Mouse (Mus musculus): ENCODE results near the gene Arl6ip4. TPM values are rescaled to one million over a fixed set of nuclear protein-coding genes. Genes with fewer than 3 reads are reported as not detected.

The Arl6ip4 gene
- total RNA-seq, 2 experiments from 2014 or later, result 21.8 to 22.6 TPM

GRCm38 (mm10) chr5:124093120-124093794 lies 22.6 kb upstream of the Arl6ip4 start:
- no peak for ATAC-seq (replicated peaks; ENCODE audit: low FRiP score, poor library complexity, severe bottlenecking)

GRCm38 (mm10) chr5:124093852-124094604 lies 21.9 kb upstream of the Arl6ip4 start:
- ATAC-seq (replicated peaks; ENCODE audit: low FRiP score, poor library complexity, severe bottlenecking), result no peak

GRCm38 (mm10) chr5:124095077-124095581 lies 20.8 kb upstream of the Arl6ip4 start:
- peak; percentile 55 for ATAC-seq (replicated peaks; ENCODE audit: low FRiP score, poor library complexity, severe bottlenecking)

- ATAC-seq (replicated peaks; ENCODE audit: low FRiP score, poor library complexity, severe bottlenecking), result peak; percentile 62
Observed at GRCm38 (mm10) chr5:124095596-124096232, 20.2 kb upstream of the Arl6ip4 start, which contains the start of gene Abcb9. Abcb9 (minus strand) TSS chr5:124095798.

GRCm38 (mm10) chr5:124098923-124099322 lies 17.0 kb upstream of the Arl6ip4 start:
- no peak for ATAC-seq (replicated peaks; ENCODE audit: low FRiP score, poor library complexity, severe bottlenecking)

- ATAC-seq (replicated peaks; ENCODE audit: low FRiP score, poor library complexity, severe bottlenecking), result no peak
Observed at GRCm38 (mm10) chr5:124100128-124101044, 15.5 kb upstream of the Arl6ip4 start.

- ATAC-seq (replicated peaks; ENCODE audit: low FRiP score, poor library complexity, severe bottlenecking), result no peak
Observed at GRCm38 (mm10) chr5:124102326-124102725, 13.6 kb upstream of the Arl6ip4 start.

- no peak for ATAC-seq (replicated peaks; ENCODE audit: low FRiP score, poor library complexity, severe bottlenecking)
Observed at GRCm38 (mm10) chr5:124103020-124103419, 12.9 kb upstream of the Arl6ip4 start.

GRCm38 (mm10) chr5:124103552-124103951 lies 12.3 kb upstream of the Arl6ip4 start:
- ATAC-seq (replicated peaks; ENCODE audit: low FRiP score, poor library complexity, severe bottlenecking), result no peak

- ATAC-seq (replicated peaks; ENCODE audit: low FRiP score, poor library complexity, severe bottlenecking), result 0 out of 2 replicates have a peak, but pooled peaks have one; percentile 2
Observed at GRCm38 (mm10) chr5:124111077-124111741, 4.7 kb upstream of the Arl6ip4 start.

- peak; percentile 86 for ATAC-seq (replicated peaks; ENCODE audit: low FRiP score, poor library complexity, severe bottlenecking)
Observed at GRCm38 (mm10) chr5:124111742-124112497, 4.0 kb upstream of the Arl6ip4 start, which contains the start of gene Ogfod2. Ogfod2 (plus strand) TSS chr5:124112297.

GRCm38 (mm10) chr5:124112531-124112930 lies 3.4 kb upstream of the Arl6ip4 start:
- ATAC-seq (replicated peaks; ENCODE audit: low FRiP score, poor library complexity, severe bottlenecking), result 0 out of 2 replicates have a peak, but pooled peaks have one; percentile 5

GRCm38 (mm10) chr5:124113030-124113429 lies 2.9 kb upstream of the Arl6ip4 start:
- peak; percentile 50 for ATAC-seq (replicated peaks; ENCODE audit: low FRiP score, poor library complexity, severe bottlenecking)

- no peak for ATAC-seq (replicated peaks; ENCODE audit: low FRiP score, poor library complexity, severe bottlenecking)
Observed at GRCm38 (mm10) chr5:124114276-124115025, 1.4 kb upstream of the Arl6ip4 start.

- ATAC-seq (replicated peaks; ENCODE audit: low FRiP score, poor library complexity, severe bottlenecking), result no peak
Observed at GRCm38 (mm10) chr5:124115531-124115930, 358 bp upstream of the Arl6ip4 start.

- no peak for ATAC-seq (replicated peaks; ENCODE audit: low FRiP score, poor library complexity, severe bottlenecking)
Observed at GRCm38 (mm10) chr5:124119204-124119603, 3.3 kb downstream of the Arl6ip4 start.

- ATAC-seq (replicated peaks; ENCODE audit: low FRiP score, poor library complexity, severe bottlenecking), result no peak
Observed at GRCm38 (mm10) chr5:124122357-124122756, 6.5 kb downstream of the Arl6ip4 start.

Data from erythroid progenitor cell, adult 5-6 weeks (primary cell).